Mouse (Mus musculus) thymus, postnatal 36 days (tissue): ENCODE measurements around the gene Tmem158.
A peak's percentile ranks its signal among the peaks of the same experiment; 100 is the strongest.

Experiments used
- DNase-seq, 2 experiments: peaks; one replicate each; pipeline ENCODE4 v3.0.0; 2022; ENCODE audit warnings: mixed read lengths in 2 of 2

Tmem158 gene

DNA sequence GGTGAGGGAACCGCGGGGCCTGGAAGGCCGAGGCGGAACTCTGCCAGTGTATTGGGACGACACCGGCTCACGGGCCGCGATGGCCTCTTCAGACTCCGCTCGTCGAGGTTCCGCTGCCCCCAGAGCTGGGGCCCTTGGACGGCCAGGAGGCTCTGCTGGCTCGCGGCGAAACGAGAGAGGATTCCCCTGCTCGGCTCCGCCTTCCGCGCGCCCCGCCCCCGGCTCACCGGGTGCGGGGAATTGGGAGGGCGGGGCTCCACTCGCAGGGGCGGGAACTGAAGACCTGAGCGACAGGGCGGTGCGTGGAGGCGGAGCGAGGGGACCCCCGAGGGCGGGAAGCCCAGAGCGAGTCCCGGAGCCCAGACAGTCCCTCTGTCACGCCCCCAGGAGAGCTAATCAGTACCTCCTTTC lies at the start of gene Tmem158:
Tmem158 (minus strand) TSS at position 154 of the 411 bp plus-strand sequence.
- DNase-seq = peak; percentile 89 to 91

GRCm38 (mm10) chr9:123309685-123310365 lies 49.3 kb upstream of the Tmem158 start:
- DNase-seq = no peak

DNA sequence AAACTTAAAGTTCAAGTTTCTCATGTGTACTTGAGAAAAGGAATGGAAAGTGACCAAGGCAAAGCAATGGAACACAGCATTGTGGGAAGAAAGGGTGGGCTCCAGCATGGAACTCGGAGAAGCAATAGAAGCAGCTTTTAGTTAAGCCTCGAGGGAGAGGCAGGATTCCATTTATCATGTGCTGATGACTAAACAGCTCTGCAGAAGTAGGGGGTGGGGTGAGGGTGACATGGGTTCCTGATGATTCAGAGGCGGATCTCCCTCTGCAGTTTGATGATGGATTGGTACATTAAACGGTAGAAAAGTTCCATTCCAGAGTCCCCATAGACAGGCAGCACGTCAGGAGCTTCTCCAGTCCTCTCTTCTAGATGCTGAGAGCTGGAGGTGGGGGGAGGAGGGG lies 48.5 kb upstream of the Tmem158 start:
- DNase-seq = no peak

DNA sequence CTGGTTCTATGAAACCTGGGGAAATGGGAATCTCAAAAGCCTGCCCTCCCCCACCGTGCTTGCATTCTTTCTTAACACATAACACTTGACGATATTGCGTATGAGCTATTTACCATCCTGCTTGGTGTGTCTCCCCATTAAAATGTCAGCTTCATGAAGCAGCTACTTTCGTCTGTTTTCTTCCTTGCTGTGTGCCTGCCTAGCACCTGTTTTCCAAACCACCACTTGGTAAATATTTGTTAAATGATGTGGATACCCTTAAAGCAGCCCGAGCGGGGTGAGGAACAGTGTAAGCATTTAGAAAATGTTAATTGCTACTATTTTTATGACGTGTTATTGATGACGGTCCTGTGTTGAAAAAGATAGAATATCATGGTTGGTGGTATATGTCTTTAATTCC lies 44.4 kb upstream of the Tmem158 start:
- DNase-seq = no peak

GRCm38 (mm10) chr9:123303952-123304351 lies 43.4 kb upstream of the Tmem158 start:
- no peak for DNase-seq

DNA sequence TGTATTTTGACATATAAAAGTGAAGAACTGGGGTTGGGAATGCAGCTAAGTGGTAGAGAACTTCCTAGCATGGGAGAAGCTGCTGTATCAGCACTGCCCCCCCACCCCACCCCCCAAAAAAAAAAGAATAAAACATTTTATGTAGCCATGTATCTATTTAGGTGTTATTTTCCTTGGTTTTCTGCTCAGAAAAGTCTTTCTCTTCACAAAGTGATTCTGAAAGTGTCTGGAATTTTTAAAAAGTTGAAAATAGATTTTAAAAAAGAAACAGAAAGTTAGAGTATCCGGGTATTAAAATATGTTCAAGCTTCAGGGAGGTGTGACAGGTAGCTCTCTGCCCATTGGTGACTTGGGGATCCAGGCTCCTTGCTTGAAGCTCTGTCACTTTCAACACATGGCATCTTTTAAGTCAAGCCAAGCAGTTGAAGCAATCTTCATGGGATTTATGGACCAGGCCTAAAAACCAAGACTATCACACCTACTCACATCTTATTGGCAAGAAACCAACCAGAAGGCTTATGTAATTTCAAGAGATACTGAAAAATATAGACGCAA lies 42.3 kb upstream of the Tmem158 start:
- DNase-seq = no peak

GRCm38 (mm10) chr9:123297862-123298261 lies 37.3 kb upstream of the Tmem158 start:
- DNase-seq = no peak

DNA sequence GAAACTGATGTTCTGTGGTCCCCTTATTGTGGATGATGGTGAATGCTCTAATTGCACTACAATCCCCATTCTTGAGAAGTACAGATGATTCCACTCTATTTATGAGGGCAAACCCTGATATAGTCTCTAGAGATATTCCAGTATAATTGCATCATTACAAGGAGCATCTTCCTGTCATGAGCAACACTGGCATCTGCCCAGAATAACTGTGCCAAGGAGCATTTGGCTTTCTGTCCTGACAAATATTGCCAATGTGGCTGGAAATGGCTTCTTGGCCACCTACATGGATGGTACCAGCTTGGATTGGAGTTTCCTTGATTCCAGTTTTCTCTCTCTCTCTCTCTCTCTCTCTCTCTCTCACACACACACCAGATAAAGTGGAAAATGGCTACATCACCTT lies 35.7 kb upstream of the Tmem158 start:
- no peak for DNase-seq

DNA sequence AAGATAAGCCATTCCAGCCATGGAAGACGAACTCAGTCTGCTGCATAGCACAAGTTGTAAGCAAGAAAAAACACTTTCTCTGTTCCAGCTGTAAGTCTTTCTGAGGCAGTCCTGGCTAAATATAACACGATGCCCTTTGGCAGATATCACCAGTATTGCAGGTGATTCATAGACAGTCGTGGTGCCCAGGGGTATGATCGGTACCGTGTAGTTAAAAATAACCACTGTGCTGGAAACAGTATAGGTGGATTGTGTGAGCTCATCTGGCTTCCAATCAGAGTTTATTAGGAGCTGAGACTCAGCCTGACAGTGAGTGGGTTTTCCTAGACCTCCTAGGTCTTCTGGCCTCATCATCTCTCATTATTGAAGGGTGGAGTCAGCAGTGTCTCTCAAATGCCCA lies 34.0 kb upstream of the Tmem158 start:
- no peak for DNase-seq

- DNase-seq = no peak
These were observed 27.8 kb upstream of the Tmem158 start for GRCm38 (mm10) chr9:123288378-123288777.

GRCm38 (mm10) chr9:123285623-123286022 lies 25.1 kb upstream of the Tmem158 start:
- no peak for DNase-seq

GRCm38 (mm10) chr9:123280775-123281174 lies 20.2 kb upstream of the Tmem158 start:
- no peak for DNase-seq

- DNase-seq = no peak
These were observed 17.4 kb upstream of the Tmem158 start for GRCm38 (mm10) chr9:123278003-123278402.

- no peak for DNase-seq
These were observed 14.8 kb upstream of the Tmem158 start for GRCm38 (mm10) chr9:123275373-123275772.

- DNase-seq = no peak
These were observed 14.1 kb upstream of the Tmem158 start for GRCm38 (mm10) chr9:123274674-123275073.

DNA sequence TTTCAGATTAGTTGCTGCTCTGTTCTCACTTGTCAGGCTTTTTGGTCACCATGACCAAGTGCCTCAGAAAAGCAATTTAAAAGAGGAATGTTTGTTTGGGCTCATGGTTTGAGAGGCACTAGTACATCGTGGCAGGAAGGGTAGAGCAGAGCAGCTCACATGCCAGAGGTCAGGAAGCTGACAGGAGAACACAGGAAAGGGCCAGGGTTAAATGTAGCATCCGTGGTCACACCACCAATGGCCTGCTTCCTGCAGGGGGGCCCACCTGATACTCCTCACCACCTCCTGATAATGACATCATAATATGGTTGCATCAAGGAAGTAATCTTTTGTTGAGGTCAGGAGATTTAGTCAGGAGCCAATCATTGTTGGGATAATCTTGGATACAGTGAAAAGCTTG lies 13.3 kb upstream of the Tmem158 start:
- no peak for DNase-seq

- no peak for DNase-seq
These were observed 11.0 kb upstream of the Tmem158 start for GRCm38 (mm10) chr9:123271552-123271951.

DNA sequence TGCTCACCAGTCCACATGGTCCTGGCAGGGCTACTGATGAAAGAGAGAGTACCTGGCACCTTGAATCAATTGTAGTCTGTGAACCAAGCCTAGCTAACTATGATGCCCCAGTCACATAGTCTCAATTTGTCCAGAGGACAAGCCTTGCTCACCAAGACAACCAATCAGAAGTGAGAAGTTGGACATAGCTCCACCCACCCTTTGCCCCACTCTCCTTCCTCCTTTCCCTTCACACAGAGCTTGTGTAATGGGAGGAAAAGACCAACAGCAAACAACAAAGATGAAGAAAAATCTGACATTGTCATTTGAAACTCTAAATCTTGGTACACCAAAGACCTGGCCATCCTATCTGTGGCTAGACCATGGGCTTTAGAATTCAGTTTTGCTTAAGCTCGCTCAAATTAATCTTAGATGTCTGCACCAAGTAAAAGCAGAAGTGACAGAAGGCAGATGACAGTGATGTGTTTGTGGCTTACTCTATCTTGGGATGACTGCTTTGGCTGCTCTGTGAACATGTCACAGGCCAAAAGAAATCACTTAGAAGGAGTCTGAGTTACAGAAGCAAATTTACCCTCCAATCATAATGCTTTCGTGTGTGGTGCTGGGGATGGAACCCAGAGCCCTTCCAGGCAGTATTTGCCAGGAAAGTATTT lies 9.5 kb upstream of the Tmem158 start:
- DNase-seq = no peak

DNA sequence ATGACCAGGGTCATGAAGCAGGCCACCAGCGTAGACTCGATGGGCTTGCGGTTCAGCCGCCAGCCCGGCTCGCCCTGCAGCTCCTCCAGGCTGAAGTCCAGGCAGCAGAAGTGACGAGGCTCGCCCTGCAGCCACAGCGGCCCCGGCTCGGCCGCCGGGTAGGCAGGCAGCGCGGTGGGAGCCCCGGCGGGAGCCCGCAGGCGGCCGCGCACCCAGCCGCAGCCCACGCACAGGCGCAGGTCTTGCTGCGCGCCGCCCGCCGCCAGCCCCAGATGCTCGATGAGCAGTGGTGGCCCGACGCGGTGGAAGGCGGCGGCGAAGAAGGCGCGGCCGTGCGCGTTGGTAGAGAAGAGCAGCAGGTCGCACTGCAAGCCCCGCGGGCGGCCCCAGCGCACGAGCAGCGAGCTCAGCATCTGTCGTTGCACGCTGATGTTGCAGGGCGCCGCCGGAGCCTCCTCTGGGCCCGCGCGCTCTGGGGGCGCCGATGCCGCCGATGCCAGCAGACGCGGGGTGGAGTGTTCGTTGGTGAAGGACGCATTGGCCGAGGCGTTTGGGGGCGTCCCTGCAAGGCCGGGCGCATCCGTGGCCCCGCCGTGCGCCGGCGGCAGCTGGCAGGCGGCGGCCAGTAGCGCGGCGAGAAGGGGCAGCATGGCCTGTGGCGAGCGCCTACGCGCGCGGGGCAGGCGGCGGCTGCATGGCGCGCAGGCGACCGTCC lies 511 bp downstream of the Tmem158 start:
- peak; percentile 46 to 58 for DNase-seq

DNA sequence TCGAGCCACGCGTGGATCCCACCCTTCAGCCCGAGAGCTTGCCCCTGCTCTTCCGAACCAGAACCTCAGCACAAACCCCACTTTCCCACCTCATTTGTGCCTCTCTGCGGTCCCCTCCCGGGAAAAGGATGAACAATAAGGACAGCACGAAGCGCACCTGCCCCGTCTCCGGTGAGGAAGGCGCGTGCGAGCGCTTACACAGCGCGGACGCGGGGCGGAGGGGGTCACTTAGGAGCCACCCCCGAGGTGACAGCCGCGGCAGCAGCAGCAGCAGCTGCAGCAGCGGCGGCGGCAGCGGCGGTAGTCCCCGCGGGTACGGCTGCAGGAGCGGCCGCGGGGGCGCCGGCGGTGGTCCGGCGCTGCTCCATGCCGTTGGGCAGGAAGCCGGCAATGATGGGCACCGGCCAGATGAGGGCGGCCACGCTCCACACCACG lies 1.1 kb downstream of the Tmem158 start:
- peak; percentile 48 to 58 for DNase-seq

DNA sequence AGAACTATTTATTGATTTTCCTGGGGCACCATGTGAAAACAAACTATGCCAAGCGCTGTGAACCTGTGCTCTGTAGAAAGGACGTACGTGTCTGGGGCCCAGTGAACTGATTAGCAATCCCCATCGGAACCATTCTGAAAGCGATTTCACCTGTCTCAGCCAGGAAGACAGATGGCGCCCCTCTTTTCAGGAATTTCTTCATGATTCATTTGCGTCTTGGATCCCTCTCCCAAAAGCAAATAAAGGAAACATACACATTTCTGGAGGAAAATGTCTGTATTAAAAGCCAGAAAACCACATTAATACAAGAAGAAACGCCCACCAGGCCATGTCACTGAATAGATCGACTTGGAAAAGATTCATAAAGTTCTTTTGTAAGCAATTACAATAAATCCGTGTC lies 1.8 kb downstream of the Tmem158 start:
- DNase-seq = no peak

- DNase-seq = no peak
These were observed 4.8 kb downstream of the Tmem158 start for GRCm38 (mm10) chr9:123255736-123256135.

DNA sequence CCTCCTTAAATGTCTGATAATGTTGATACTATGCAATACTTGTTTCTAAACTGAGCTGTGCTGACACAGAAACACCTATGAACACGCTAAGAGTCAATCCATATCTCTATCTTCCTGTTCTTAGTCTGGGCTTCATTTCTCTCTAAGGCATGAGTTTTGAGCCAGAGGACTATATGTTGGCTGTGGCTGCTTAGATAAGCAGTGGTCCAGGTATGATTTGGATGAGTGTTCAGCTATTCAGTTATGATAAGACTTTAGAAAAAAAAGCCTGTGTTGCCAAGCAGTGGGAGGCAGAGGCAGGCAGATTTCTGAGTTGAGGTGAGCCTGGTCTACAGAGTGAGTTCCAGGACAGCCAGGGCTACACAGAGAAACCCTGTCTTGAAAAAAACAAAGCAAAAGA lies 12.6 kb downstream of the Tmem158 start:
- DNase-seq = no peak

- no peak for DNase-seq
These were observed 15.4 kb downstream of the Tmem158 start for GRCm38 (mm10) chr9:123245146-123245545.
